Mouse (Mus musculus) CH12.LX (cell line): ENCODE measurements around the gene 2010300C02Rik.

Experiments
- CTCF ChIP-seq, 2 experiments: IDR thresholded peaks in 1 of 2; conservative IDR thresholded peaks in 1 of 2; 2 replicates each; pipeline ENCODE4 v1.5.1; 2011 to 2012; ENCODE audit warnings: low read depth in 2 of 2, low read length in 2 of 2, improper control_type of control experiment in 1 of 2, inconsistent platforms in 1 of 2, mild to moderate bottlenecking in 1 of 2, moderate library complexity in 1 of 2
- EP300 ChIP-seq: IDR thresholded peaks from 2 replicates; pipeline ENCODE4 v1.6.1; 2011; ENCODE audit warnings: low read length, improper control_type of control experiment
- MEF2A ChIP-seq: IDR thresholded peaks from 2 replicates; pipeline ENCODE4 v1.6.1; 2014; ENCODE audit warnings: low read depth, mild to moderate bottlenecking, inconsistent platforms, low read length, improper control_type of control experiment, borderline replicate concordance
- POLR2A ChIP-seq: IDR thresholded peaks from 2 replicates; pipeline ENCODE4 v1.6.1; 2011; ENCODE audit warnings: low read depth, mild to moderate bottlenecking, improper control_type of control experiment, low read length
- ZNF384 ChIP-seq: IDR thresholded peaks from 2 replicates; pipeline ENCODE4 v1.6.1; 2012; ENCODE audit warnings: low read depth, low read length, improper control_type of control experiment, inconsistent platforms

DNA sequence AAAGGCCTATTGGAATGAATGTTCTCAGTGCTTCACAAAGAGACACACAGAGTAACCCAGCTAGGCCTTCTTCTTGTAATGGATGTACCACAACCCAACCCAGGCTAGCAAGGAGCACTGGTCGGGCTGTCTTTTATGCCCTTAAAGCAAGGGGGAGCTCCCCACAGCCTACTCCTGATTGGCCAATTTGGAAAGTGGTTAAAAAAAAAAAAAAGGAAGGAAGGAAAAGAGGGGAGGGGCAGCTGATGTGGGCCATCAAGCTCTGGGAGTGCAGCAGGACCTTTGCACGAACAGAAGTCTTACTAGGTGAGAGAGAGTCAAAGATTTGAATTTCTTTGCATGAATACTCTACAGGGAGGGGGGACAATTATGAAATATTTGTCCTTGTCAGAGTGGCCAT is 19.0 kb upstream of the 2010300C02Rik start:
- TF ChIP-seq CTCF (conservative IDR thresholded peaks at IDR 0.05 in 1 of 2, IDR thresholded peaks at IDR 0.05 in 1 of 2; ENCODE audit: low read depth in 2 of 2, low read length in 2 of 2) (no peak), EP300 (no peak), POLR2A (no peak), ZNF384 (peak; percentile 54; the same call in 1 of the 2 replicates), MEF2A (no peak)
